Mouse (Mus musculus) c-Kit-negative CD71-positive TER-119-positive erythroid progenitor cells, embryonic 14.5 days (primary cell): ENCODE results near the gene Upk1b.

Source experiments
- DNase-seq: peaks from one replicate; pipeline ENCODE4 v3.0.0-alpha.2; 2013; ENCODE audit warnings: low read depth, low spot score

Gene Upk1b

GRCm38 (mm10) chr16:38761972-38762371 is 38.2 kb downstream of the Upk1b start:
- DNase-seq = no peak

GRCm38 (mm10) chr16:38760834-38761375 is 39.2 kb downstream of the Upk1b start:
- DNase-seq = no peak

- no peak for DNase-seq
These were observed 39.9 kb downstream of the Upk1b start for GRCm38 (mm10) chr16:38760239-38760638.

GRCm38 (mm10) chr16:38758104-38758861 is 41.8 kb downstream of the Upk1b start:
- no peak for DNase-seq

- no peak for DNase-seq
These were observed 42.5 kb downstream of the Upk1b start for GRCm38 (mm10) chr16:38757626-38758025.

- DNase-seq = no peak
These were observed 43.6 kb downstream of the Upk1b start for GRCm38 (mm10) chr16:38756572-38756971.

- no peak for DNase-seq
These were observed 44.0 kb downstream of the Upk1b start for GRCm38 (mm10) chr16:38756177-38756503.

GRCm38 (mm10) chr16:38755452-38756176 is 44.5 kb downstream of the Upk1b start:
- DNase-seq = peak; percentile 3

GRCm38 (mm10) chr16:38753631-38754030 is 46.5 kb downstream of the Upk1b start:
- DNase-seq = no peak

GRCm38 (mm10) chr16:38750803-38751202 is 49.3 kb downstream of the Upk1b start:
- DNase-seq = no peak

- DNase-seq = no peak
These were observed 56.0 kb downstream of the Upk1b start for GRCm38 (mm10) chr16:38743941-38744673.

GRCm38 (mm10) chr16:38742659-38743131 is 57.4 kb downstream of the Upk1b start:
- no peak for DNase-seq

- DNase-seq = no peak
These were observed 57.9 kb downstream of the Upk1b start, which contains the start of gene B4galt4 for GRCm38 (mm10) chr16:38742113-38742658. TSS of gene B4galt4 (plus strand) at chr16:38742264.

- DNase-seq = no peak
These were observed 58.8 kb downstream of the Upk1b start for GRCm38 (mm10) chr16:38741204-38741903.

GRCm38 (mm10) chr16:38730921-38731320 is 69.2 kb downstream of the Upk1b start:
- DNase-seq = no peak

GRCm38 (mm10) chr16:38729610-38730288 is 70.4 kb downstream of the Upk1b start:
- DNase-seq = no peak

GRCm38 (mm10) chr16:38729139-38729538 is 71.0 kb downstream of the Upk1b start:
- DNase-seq = no peak

GRCm38 (mm10) chr16:38728576-38729132 is 71.5 kb downstream of the Upk1b start:
- no peak for DNase-seq

GRCm38 (mm10) chr16:38724974-38725373 is 75.2 kb downstream of the Upk1b start:
- no peak for DNase-seq

- DNase-seq = no peak
These were observed 75.9 kb downstream of the Upk1b start for GRCm38 (mm10) chr16:38724256-38724655.
